Mouse (Mus musculus) bone marrow, adult 2 months (tissue): Measurements from ENCODE around the gene Nek6. TPM values are rescaled to one million over a fixed set of nuclear protein-coding genes. Genes with fewer than 3 reads are reported as not detected.

Experiments used
- H3K27ac ChIP-seq: fragments of 200-500 bp; 2 replicates; pipeline ENCODE4 v1.5.1; 2012; ENCODE audit warnings: low read depth, mild to moderate bottlenecking, control low read depth, inconsistent platforms, low read length; ENCODE audit not compliant: control insufficient read depth, poor library complexity, insufficient read depth
- H3K4me1 ChIP-seq: fragments of 200-500 bp; 2 replicates; pipeline ENCODE4 v1.6.1; 2011; ENCODE audit warnings: low read length; ENCODE audit not compliant: control insufficient read depth, insufficient read depth
- H3K4me3 ChIP-seq: fragments of 200-500 bp; replicated peaks from 2 replicates; pipeline ENCODE3; 2011; ENCODE audit warnings: mild to moderate bottlenecking, low read depth, low read length, control low read depth; ENCODE audit not compliant: control insufficient read depth
- CTCF ChIP-seq: fragments of 200-500 bp; IDR thresholded peaks from 2 replicates; pipeline ENCODE4 v1.5.1; 2011; ENCODE audit warnings: low read length, control low read depth; ENCODE audit not compliant: control insufficient read depth, insufficient read depth
- POLR2A ChIP-seq: fragments of 200-500 bp; IDR thresholded peaks from 2 replicates; pipeline ENCODE4 v1.6.1; 2011; ENCODE audit warnings: low read depth, mild to moderate bottlenecking, control low read depth, low read length, borderline replicate concordance; ENCODE audit not compliant: control insufficient read depth
- WGBS: fragments of 180-500 bp; shearing (Covaris S2); methylation state at CpG from one replicate; pipeline ENCODE4 v1.1.7; 2018; 5-methylcytosine and 5-hydroxymethylcytosine counted together
- polyA plus RNA-seq: library from polyadenylated mRNA; stranded (reverse); fragments of >200 nt; gene quantifications from 2 replicates; pipeline ENCODE4 v1.2.4, GENCODE M21; 2011; ENCODE audit warnings: low replicate concordance; ENCODE audit not compliant: missing spikeins, insufficient read depth, insufficient read length

Gene Nek6
- polyA plus RNA-seq, 1 experiment, result 6.0 TPM

DNA sequence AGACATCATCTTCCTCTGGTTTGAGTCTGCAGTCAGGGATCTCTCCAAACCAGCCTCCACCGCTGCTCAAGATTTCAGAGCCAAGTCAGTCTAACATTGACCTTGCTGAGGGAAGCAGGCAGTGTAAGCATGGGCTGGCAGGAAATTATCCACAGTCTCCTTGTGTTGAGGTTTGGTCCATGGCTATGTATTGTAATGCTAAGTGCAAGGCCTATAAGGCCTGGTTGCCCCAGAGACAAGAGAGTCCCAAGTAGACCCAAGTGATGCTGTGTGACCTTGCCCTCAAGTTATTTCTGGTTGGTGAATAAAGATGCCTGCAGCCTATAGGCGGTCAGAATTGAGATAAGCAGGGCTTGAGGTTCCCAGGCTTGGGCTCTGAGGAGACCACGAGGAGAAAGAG lies 45.3 kb downstream of the Nek6 start:
- no peak overlapping the region for H3K4me3 ChIP-seq
- H3K4me1 ChIP-seq, result peaks cover 2% of the 10 kb centered on the region; the same call in 1 of the 2 replicates
- TF ChIP-seq CTCF (no peak), POLR2A (no peak)
- WGBS, result 76% methylated on average over 3 of the region's 3 CpGs
- no peak overlapping the region for H3K27ac ChIP-seq

DNA sequence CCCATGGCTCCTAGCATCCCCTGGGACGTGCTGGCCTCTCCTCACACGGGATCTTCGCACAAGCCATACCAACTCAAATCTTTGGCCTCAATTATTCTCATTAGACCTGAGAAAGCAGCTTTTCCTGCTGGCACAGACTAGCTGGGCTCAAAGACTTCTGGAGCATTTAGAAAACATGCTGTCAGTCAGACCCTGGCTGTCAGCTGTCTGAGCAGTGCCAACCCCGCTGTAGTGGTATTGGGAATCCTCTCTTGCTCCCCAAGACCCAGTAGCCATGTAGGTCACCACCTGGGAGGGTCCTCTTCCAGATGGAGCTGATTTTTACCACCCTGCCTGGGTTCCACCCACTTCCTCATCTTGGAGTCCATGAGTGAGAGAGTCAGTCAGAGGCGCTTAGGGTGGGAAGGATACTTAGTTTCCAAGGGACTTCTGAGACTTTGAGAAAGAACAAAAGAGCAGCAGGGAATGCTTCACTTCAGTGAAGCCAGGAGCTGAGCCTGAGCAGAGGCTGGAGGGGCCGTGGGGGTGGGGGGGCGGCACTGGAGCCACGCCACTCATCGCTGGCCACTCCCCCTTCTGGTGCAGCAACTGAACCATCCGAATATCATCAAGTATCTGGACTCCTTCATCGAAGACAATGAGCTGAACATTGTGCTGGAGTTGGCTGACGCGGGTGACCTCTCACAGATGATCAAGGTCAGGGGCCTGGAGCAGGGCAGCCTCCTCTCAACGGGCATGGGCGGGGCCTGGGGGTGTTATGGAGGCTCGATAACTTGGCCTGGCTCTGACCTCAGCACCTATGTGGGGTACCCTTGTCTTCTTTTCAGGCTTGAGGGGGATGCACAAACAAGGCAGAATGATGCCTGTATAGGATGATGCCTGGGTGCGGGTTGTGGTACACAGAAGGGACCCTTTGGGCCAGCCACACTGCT lies 49.1 kb downstream of the Nek6 start:
- no peak overlapping the region for H3K27ac ChIP-seq
- no peak overlapping the region for H3K4me3 ChIP-seq
- WGBS, result 86% methylated on average over 17 of the region's 17 CpGs
- TF ChIP-seq CTCF (no peak), POLR2A (no peak)
- H3K4me1 ChIP-seq, result no peaks in the 10 kb centered on the region

DNA sequence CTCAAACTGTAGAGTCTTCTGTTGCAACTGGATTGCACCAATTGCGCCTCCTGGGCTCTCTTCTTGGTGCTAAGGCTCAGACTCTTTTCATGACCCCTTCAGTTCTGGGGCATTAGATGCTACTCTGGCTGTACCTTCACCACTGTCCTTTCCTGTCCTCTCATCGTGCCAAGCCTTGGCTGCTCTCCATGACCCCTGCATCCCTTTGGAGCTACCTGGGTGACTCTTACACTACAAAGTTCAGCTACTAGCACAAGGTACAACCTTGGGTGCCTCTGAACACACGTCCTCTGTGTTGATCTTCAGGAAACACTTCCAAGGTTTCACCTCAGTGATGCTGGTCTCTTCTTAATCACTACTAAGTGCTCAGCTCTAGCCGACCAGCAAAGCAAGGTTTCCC lies 51.2 kb downstream of the Nek6 start:
- Histone ChIP-seq H3K4me1 (no peaks in the 10 kb centered on the region), H3K4me3 (no peak overlapping the region), H3K27ac (no peak overlapping the region)
- 67% methylated on average over 4 of the region's 4 CpGs for WGBS
- TF ChIP-seq CTCF (no peak), POLR2A (no peak)

DNA sequence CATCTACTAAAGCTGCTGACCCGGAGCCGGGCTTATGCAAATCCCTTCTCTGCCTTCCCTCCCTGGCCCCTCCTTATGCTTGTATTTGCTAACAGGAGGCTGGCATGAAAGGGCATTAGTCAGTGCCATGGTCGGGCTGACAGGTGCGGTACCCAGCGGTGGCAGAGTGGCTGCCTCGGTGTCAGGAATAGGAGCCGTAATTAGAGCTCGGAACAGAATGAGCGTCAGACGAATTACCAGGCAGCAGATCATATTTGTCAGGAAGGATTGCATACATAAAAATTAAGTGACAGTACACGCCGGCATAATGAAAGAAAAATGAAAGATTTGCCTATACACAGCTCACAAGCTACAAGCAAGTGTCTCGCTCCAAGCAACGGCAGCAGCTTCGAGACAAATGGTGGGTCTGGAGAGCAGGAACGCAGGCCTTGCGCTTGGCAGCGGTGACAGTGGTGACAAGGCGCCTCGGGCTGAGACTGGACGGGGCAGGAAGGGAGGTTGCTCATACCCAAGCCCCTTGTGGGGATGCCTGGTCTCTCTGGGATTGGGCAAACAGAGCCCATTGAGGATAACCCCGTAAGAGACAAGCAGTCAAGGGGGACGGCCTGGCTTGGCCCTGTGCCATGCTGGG lies 60.6 kb downstream of the Nek6 start:
- no peak overlapping the region for H3K27ac ChIP-seq
- no peaks in the 10 kb centered on the region for H3K4me1 ChIP-seq
- TF ChIP-seq POLR2A, result no peak
- TF ChIP-seq CTCF, result no peak
- no peak overlapping the region for H3K4me3 ChIP-seq
- WGBS, result 85% methylated on average over 23 of the region's 23 CpGs

DNA sequence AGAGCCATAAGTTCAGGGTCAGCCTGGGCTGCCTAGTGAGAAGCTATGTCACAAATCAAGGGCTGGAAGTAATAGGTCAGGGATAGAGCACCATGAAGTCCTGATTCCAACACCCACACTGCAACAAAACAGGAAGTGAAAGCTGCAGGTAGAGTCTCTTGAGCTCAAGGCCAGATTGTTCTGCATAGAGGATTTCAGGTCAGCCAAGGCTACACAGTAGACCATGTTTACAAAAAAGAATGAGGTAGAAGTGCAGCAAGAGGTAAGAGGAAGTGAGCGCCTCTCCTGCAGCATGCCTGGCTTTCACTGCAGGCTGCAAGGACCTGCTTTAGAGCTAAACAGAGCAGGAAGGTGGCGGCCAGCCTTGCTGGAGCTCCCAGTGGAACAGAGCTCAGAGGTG lies 63.3 kb downstream of the Nek6 start:
- H3K4me1 ChIP-seq, result no peaks in the 10 kb centered on the region
- no peak overlapping the region for H3K27ac ChIP-seq
- no peak overlapping the region for H3K4me3 ChIP-seq
- TF ChIP-seq POLR2A (no peak), CTCF (no peak)
- 79% methylated on average over 2 of the region's 2 CpGs for WGBS

DNA sequence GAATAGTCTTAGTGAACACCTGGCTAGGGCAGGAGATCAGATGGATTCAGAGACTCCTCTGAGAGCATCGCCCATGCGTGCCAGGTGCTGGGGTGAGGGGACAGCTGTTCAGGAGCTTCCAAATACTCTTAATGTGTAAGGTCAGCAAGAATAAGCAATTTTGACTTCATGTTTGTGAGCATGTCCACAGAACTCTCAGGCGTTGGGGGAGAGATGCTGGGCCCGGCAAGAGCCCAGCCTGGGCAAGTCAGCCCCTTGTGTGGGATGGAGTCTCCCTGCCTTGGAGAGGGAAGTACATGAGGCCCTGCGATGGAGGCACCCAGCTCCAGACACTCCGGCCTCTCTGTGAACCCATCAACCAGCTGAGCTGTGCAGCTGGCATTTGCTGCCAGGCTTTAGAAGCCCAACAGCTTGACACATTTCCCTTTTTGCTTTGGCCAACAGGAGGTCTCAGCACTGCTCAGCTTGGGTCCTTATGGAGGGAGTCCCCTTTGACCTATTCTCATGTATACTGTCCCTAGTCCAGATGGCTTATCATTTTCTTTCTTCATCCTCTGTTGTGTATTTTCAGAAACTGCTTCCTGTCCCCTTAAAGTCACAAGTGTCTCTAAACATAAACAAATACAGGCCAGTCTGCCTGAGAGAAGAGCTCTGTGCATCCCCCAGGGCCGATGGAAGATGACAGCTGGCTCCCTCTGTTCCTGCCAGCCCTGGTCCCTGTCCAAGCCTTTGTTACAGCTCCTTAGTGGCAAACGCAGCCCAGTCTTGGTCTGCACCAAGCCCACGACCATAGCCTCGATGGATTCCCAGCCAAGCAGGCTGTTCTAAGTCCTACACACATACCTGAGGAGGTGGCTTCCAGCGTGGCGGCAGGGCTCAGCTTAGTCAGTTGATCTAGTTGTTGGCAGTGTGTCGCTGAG lies 67.4 kb downstream of the Nek6 start:
- Histone ChIP-seq H3K4me3 (no peak overlapping the region), H3K4me1 (no peaks in the 10 kb centered on the region), H3K27ac (no peak overlapping the region)
- WGBS, result 87% methylated on average over 13 of the region's 13 CpGs
- TF ChIP-seq POLR2A, result no peak
- no peak for TF ChIP-seq CTCF

DNA sequence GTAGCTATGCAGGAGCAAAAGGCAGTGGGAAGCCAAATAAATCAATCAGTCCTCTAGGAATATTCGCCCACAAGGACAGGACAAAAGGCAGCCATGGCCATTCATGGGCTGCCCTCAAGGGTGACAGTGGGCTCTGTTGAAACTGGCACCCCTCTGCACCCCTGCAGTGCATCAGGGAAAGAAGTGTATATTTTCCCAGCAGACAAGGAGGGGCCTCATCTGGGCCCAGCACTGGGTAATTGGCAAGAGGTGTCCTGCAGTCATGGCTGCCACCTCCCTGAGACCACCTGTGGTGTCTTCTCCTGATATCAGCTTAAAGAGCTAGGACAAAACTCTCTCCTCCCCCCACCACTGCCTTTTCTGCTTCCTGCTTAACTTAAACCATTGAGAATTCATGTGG lies 68.1 kb downstream of the Nek6 start:
- Histone ChIP-seq H3K4me1 (no peaks in the 10 kb centered on the region), H3K27ac (no peak overlapping the region; the same call in 1 of the 2 replicates), H3K4me3 (no peak overlapping the region)
- 84% methylated on average over 1 of the region's 1 CpGs for WGBS
- TF ChIP-seq CTCF (no peak), POLR2A (no peak)
